Mouse (Mus musculus): ENCODE measurements around the gene Ddx46.
"Not testable (repeated sequence)": the region's sequence is repeated elsewhere in the genome, so short reads cannot be mapped to it uniquely, and the experiment has no call there.

The Ddx46 gene

DNA sequence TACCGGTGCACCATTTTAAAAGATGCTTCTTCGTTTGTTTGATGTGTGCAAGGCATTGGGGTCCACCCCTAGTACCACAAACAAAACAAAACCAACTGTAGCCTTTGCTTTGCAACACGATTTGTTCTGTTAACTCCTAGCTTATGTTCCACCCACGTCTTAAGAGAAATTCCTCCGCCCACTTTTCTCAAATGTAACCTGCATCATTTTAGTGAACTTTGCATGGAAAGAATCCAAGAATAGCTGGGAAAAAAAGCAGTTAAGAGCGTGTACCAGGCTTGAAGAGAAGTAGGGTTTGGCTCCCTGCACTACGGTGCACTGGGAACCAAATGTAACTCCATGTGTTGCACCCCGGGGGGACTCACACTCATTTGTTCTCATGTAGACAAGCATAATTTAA is 59.3 kb downstream of the Ddx46 start:
- H3K9me3 ChIP-seq (ENCODE audit: low read length): no peaks in the 10 kb centered on the region
- peak overlapping the region; percentile 94 for H3K4me3 ChIP-seq (replicated peaks; ENCODE audit: low read length)
- H3K36me3 ChIP-seq (ENCODE audit: insufficient read depth, low read length): peaks cover 33% of the 10 kb centered on the region
- TF ChIP-seq POU5F1 (IDR thresholded peaks at IDR 0.05; ENCODE audit: borderline replicate concordance, low read length) (no peak), CTCF (conservative IDR thresholded peaks at IDR 0.05; ENCODE audit: low read length) (no peak), NANOG (IDR thresholded peaks at IDR 0.05; ENCODE audit: borderline replicate concordance, low read length) (no peak)
- H3K4me1 ChIP-seq (replicated peaks; ENCODE audit: low read depth, low read length): peaks cover 63% of the 10 kb centered on the region
- H3K27me3 ChIP-seq (ENCODE audit: insufficient read depth, low read length): no peaks in the 10 kb centered on the region

GRCm38 (mm10) chr13:55695989-55696388 is 61.2 kb downstream of the Ddx46 start:
- Histone ChIP-seq H3K36me3 (ENCODE audit: insufficient read depth, low read length) (peaks cover 51% of the 10 kb centered on the region), H3K4me1 (replicated peaks; ENCODE audit: low read depth, low read length) (peaks cover 74% of the 10 kb centered on the region)
- not testable (repeated sequence) for H3K9me3 ChIP-seq (ENCODE audit: low read length); H3K4me3 ChIP-seq (replicated peaks; ENCODE audit: low read length); H3K27me3 ChIP-seq (ENCODE audit: insufficient read depth, low read length)

- Histone ChIP-seq H3K4me3 (replicated peaks; ENCODE audit: low read length) (no peak overlapping the region), H3K27me3 (ENCODE audit: insufficient read depth, low read length) (no peaks in the 10 kb centered on the region), H3K9me3 (ENCODE audit: low read length) (no peaks in the 10 kb centered on the region), H3K36me3 (ENCODE audit: insufficient read depth, low read length) (peaks cover 46% of the 10 kb centered on the region), H3K4me1 (replicated peaks; ENCODE audit: low read depth, low read length) (peaks cover 57% of the 10 kb centered on the region)
- TF ChIP-seq POU5F1 (IDR thresholded peaks at IDR 0.05; ENCODE audit: borderline replicate concordance, low read length): no peak
- TF ChIP-seq NANOG (IDR thresholded peaks at IDR 0.05; ENCODE audit: borderline replicate concordance, low read length): no peak
- no peak for TF ChIP-seq CTCF (conservative IDR thresholded peaks at IDR 0.05; ENCODE audit: low read length)
Measured at GRCm38 (mm10) chr13:55704301-55704700, 69.5 kb downstream of the Ddx46 start.

DNA sequence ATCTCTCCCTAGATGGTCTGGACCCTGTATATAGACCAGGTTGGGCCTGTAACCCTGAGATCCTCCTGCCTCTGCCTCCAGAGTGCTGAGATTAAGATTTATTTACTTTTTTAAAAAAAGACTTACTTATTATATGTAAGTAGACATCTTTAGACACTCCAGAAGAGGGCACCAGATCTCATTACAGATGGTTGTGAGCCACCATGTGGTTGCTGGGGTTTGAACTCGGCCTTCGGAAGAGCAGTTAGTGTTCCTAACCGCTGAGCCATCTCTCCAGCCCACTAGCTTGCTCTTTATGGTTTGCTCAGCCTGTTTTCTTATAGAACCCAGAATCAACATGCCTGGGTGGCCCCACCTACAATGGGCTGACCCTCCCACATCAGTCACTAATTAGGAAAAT is 78.0 kb downstream of the Ddx46 start:
- Histone ChIP-seq H3K4me3 (replicated peaks; ENCODE audit: low read length) (no peak overlapping the region), H3K9me3 (ENCODE audit: low read length) (no peaks in the 10 kb centered on the region), H3K4me1 (replicated peaks; ENCODE audit: low read depth, low read length) (peaks cover 33% of the 10 kb centered on the region), H3K27me3 (ENCODE audit: insufficient read depth, low read length) (no peaks in the 10 kb centered on the region), H3K36me3 (ENCODE audit: insufficient read depth, low read length) (no peaks in the 10 kb centered on the region)
- TF ChIP-seq NANOG (IDR thresholded peaks at IDR 0.05; ENCODE audit: borderline replicate concordance, low read length) (no peak), POU5F1 (IDR thresholded peaks at IDR 0.05; ENCODE audit: borderline replicate concordance, low read length) (no peak), CTCF (conservative IDR thresholded peaks at IDR 0.05; ENCODE audit: low read length) (no peak)

- Histone ChIP-seq H3K27me3 (ENCODE audit: insufficient read depth, low read length) (no peaks in the 10 kb centered on the region), H3K9me3 (ENCODE audit: low read length) (no peaks in the 10 kb centered on the region), H3K4me1 (replicated peaks; ENCODE audit: low read depth, low read length) (peaks cover 28% of the 10 kb centered on the region), H3K36me3 (ENCODE audit: insufficient read depth, low read length) (peaks cover 4% of the 10 kb centered on the region; the same call in 1 of the 2 replicates), H3K4me3 (replicated peaks; ENCODE audit: low read length) (peak within 1 kb of the TSS; percentile 92)
- TF ChIP-seq NANOG (IDR thresholded peaks at IDR 0.05; ENCODE audit: borderline replicate concordance, low read length): no peak
- no peak for TF ChIP-seq CTCF (conservative IDR thresholded peaks at IDR 0.05; ENCODE audit: low read length)
- no peak for TF ChIP-seq POU5F1 (IDR thresholded peaks at IDR 0.05; ENCODE audit: borderline replicate concordance, low read length)
Measured at GRCm38 (mm10) chr13:55714501-55715166, 79.8 kb downstream of the Ddx46 start, which contains the start of gene Txndc15. Gene Txndc15 (plus strand): TSS chr13:55714650.

GRCm38 (mm10) chr13:55715167-55715512 is 80.3 kb downstream of the Ddx46 start:
- Histone ChIP-seq H3K36me3 (ENCODE audit: insufficient read depth, low read length) (peaks cover 9% of the 10 kb centered on the region; the same call in 1 of the 2 replicates), H3K27me3 (ENCODE audit: insufficient read depth, low read length) (no peaks in the 10 kb centered on the region), H3K4me1 (replicated peaks; ENCODE audit: low read depth, low read length) (peaks cover 28% of the 10 kb centered on the region), H3K9me3 (ENCODE audit: low read length) (no peaks in the 10 kb centered on the region), H3K4me3 (replicated peaks; ENCODE audit: low read length) (peak overlapping the region; percentile 92)
- TF ChIP-seq CTCF (conservative IDR thresholded peaks at IDR 0.05; ENCODE audit: low read length) (no peak), NANOG (IDR thresholded peaks at IDR 0.05; ENCODE audit: borderline replicate concordance, low read length) (no peak), POU5F1 (IDR thresholded peaks at IDR 0.05; ENCODE audit: borderline replicate concordance, low read length) (no peak)

- Histone ChIP-seq H3K27me3 (ENCODE audit: insufficient read depth, low read length) (no peaks in the 10 kb centered on the region), H3K4me1 (replicated peaks; ENCODE audit: low read depth, low read length) (peaks cover 28% of the 10 kb centered on the region), H3K4me3 (replicated peaks; ENCODE audit: low read length) (no peak overlapping the region), H3K36me3 (ENCODE audit: insufficient read depth, low read length) (peaks cover 10% of the 10 kb centered on the region; the same call in 1 of the 2 replicates), H3K9me3 (ENCODE audit: low read length) (no peaks in the 10 kb centered on the region)
- TF ChIP-seq CTCF (conservative IDR thresholded peaks at IDR 0.05; ENCODE audit: low read length): no peak
- TF ChIP-seq NANOG (IDR thresholded peaks at IDR 0.05; ENCODE audit: borderline replicate concordance, low read length): no peak
- no peak for TF ChIP-seq POU5F1 (IDR thresholded peaks at IDR 0.05; ENCODE audit: borderline replicate concordance, low read length)
Measured at GRCm38 (mm10) chr13:55715908-55716510, 81.2 kb downstream of the Ddx46 start.

DNA sequence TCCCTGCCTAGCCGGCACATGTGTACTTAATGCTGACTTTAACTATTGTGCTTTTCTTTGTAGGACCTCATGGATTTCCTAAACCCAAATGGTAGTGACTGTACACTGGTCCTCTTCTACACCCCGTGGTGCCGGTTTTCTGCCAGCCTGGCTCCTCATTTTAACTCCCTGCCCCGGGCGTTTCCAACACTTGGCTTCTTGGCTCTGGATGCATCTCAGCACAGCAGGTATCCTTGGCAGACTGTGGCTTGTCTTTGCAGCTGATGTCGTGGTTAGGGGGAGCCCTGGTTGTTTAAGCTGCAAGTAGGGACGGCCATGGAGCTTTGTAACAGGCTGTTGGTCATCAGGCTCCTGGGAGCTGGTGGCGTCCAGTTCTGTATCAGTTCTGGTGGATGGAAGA is 86.7 kb downstream of the Ddx46 start:
- no peaks in the 10 kb centered on the region for H3K9me3 ChIP-seq (ENCODE audit: low read length)
- peaks cover 34% of the 10 kb centered on the region for H3K36me3 ChIP-seq (ENCODE audit: insufficient read depth, low read length)
- no peaks in the 10 kb centered on the region for H3K27me3 ChIP-seq (ENCODE audit: insufficient read depth, low read length)
- H3K4me1 ChIP-seq (replicated peaks; ENCODE audit: low read depth, low read length): peaks cover 23% of the 10 kb centered on the region; the same call in 1 of the 2 replicates
- TF ChIP-seq NANOG (IDR thresholded peaks at IDR 0.05; ENCODE audit: borderline replicate concordance, low read length) (no peak), CTCF (conservative IDR thresholded peaks at IDR 0.05; ENCODE audit: low read length) (no peak), POU5F1 (IDR thresholded peaks at IDR 0.05; ENCODE audit: borderline replicate concordance, low read length) (no peak)
- no peak overlapping the region for H3K4me3 ChIP-seq (replicated peaks; ENCODE audit: low read length)
